Mouse (Mus musculus) yolk sac, embryonic 10.5 days (tissue): ENCODE measurements at regions not wholly inside any gene's neighbourhood (a gene's known extent, or its start where the extent isn't known, plus 50 kb on each side); places are given as distances from the start of the nearest gene placed in this dataset.

Experiments used
- DNase-seq: peaks from one replicate; pipeline ENCODE4 v3.0.0-alpha.2; 2017; ENCODE audit warnings: low spot score

GRCm38 (mm10) chr2:115309856-115310631, 271.5 kb upstream of the BC052040 start:
- no peak for DNase-seq

- no peak for DNase-seq
These were observed 263.0 kb upstream of the BC052040 start for GRCm38 (mm10) chr2:115318551-115318950.

- DNase-seq = no peak
These were observed 258.9 kb upstream of the BC052040 start for GRCm38 (mm10) chr2:115322582-115322981.

- DNase-seq = no peak
These were observed 255.0 kb upstream of the BC052040 start for GRCm38 (mm10) chr2:115326526-115326925.

- no peak for DNase-seq
These were observed 243.3 kb upstream of the BC052040 start for GRCm38 (mm10) chr2:115338178-115338577.

GRCm38 (mm10) chr2:115339034-115339433, 242.5 kb upstream of the BC052040 start:
- no peak for DNase-seq

- DNase-seq = no peak
These were observed 239.2 kb upstream of the BC052040 start for GRCm38 (mm10) chr2:115342360-115342759.

- DNase-seq = no peak
These were observed 235.0 kb upstream of the BC052040 start for GRCm38 (mm10) chr2:115346551-115346950.

- no peak for DNase-seq
These were observed 233.3 kb upstream of the BC052040 start for GRCm38 (mm10) chr2:115348263-115348662.

GRCm38 (mm10) chr2:115371072-115371471, 210.4 kb upstream of the BC052040 start:
- DNase-seq = no peak

- no peak for DNase-seq
These were observed 206.2 kb upstream of the BC052040 start for GRCm38 (mm10) chr2:115375336-115375735.

- peak; percentile 16 for DNase-seq
These were observed 196.9 kb upstream of the BC052040 start for GRCm38 (mm10) chr2:115384414-115385180.

- DNase-seq = no peak
These were observed 196.0 kb upstream of the BC052040 start for GRCm38 (mm10) chr2:115385207-115386168.

- DNase-seq = no peak
These were observed 189.9 kb upstream of the BC052040 start for GRCm38 (mm10) chr2:115391575-115391974.

- no peak for DNase-seq
These were observed 189.3 kb upstream of the BC052040 start for GRCm38 (mm10) chr2:115392082-115392762.

- DNase-seq = no peak
These were observed 187.4 kb upstream of the BC052040 start for GRCm38 (mm10) chr2:115394091-115394490.

GRCm38 (mm10) chr2:115398550-115398949, 183.0 kb upstream of the BC052040 start:
- no peak for DNase-seq

GRCm38 (mm10) chr2:115399107-115399740, 182.3 kb upstream of the BC052040 start:
- no peak for DNase-seq

- DNase-seq = no peak
These were observed 181.4 kb upstream of the BC052040 start for GRCm38 (mm10) chr2:115399987-115400550.

- DNase-seq = no peak
These were observed 179.3 kb upstream of the BC052040 start for GRCm38 (mm10) chr2:115402246-115402645.

- no peak for DNase-seq
These were observed 149.0 kb upstream of the BC052040 start for GRCm38 (mm10) chr2:115432476-115432875.
